Mouse (Mus musculus) heart, embryonic 14.5 days (tissue): ENCODE measurements around the gene Mst1. TPM values are rescaled to one million over a fixed set of nuclear protein-coding genes. Genes with fewer than 3 reads are reported as not detected.
A peak's percentile ranks its signal among the peaks of the same experiment; 100 is the strongest.

Experiments used
- ATAC-seq: fragments of 200-750 bp; cut with Nextera tagmentation; 2 replicates; pipeline ENCODE4 v1.8.0; 2017; ENCODE audit warnings: low read depth, moderate TSS enrichment; ENCODE audit not compliant: insufficient number of reproducible peaks, insufficient read depth, low FRiP score
- H3K27ac ChIP-seq, 2 experiments: fragments of 200-500 bp in 1 of 2; fragments of 300-500 bp in 1 of 2; sonication (generic) in 1 of 2; replicated peaks in 1 of 2; 2 replicates each; pipeline ENCODE4 v1.5.1; 2012 to 2014; ENCODE audit warnings: low read depth in 2 of 2, low read length in 2 of 2, control low read depth in 1 of 2, mild to moderate bottlenecking in 1 of 2, mixed read lengths in 1 of 2; ENCODE audit not compliant: control insufficient read depth in 1 of 2, insufficient read depth in 1 of 2
- H3K27me3 ChIP-seq: fragments of 300-500 bp; sonication (generic); 2 replicates; pipeline ENCODE4 v1.6.1; 2014; ENCODE audit warnings: mild to moderate bottlenecking, low read length, control low read depth; ENCODE audit not compliant: control insufficient read depth, insufficient read depth
- H3K36me3 ChIP-seq: fragments of 300-500 bp; sonication (generic); 2 replicates; pipeline ENCODE4 v1.6.1; 2014; ENCODE audit warnings: mild to moderate bottlenecking, control low read depth, low read length, mixed read lengths; ENCODE audit not compliant: control insufficient read depth, insufficient read depth
- H3K4me1 ChIP-seq, 2 experiments: fragments of 200-500 bp in 1 of 2; fragments of 300-500 bp in 1 of 2; sonication (generic) in 1 of 2; 2 replicates each; pipeline ENCODE4 v1.6.1; 2012 to 2014; ENCODE audit warnings: low read length in 2 of 2, control low read depth in 1 of 2, mixed read lengths in 1 of 2; ENCODE audit not compliant: control insufficient read depth in 2 of 2, insufficient read depth in 2 of 2
- H3K4me2 ChIP-seq: fragments of 300-500 bp; sonication (generic); 2 replicates; pipeline ENCODE4 v1.6.1; 2014; ENCODE audit warnings: mild to moderate bottlenecking, low read length
- H3K4me3 ChIP-seq, 2 experiments: fragments of 200-500 bp in 1 of 2; fragments of 300-500 bp in 1 of 2; sonication (generic) in 1 of 2; 2 replicates each; pipeline ENCODE4 v1.5.1; 2012 to 2014; ENCODE audit warnings: low read length in 2 of 2, mild to moderate bottlenecking in 2 of 2, control low read depth in 1 of 2, low read depth in 1 of 2, moderate library complexity in 1 of 2; ENCODE audit not compliant: control insufficient read depth in 1 of 2, insufficient read depth in 1 of 2
- H3K9ac ChIP-seq: fragments of 300-500 bp; sonication (generic); 2 replicates; pipeline ENCODE4 v1.6.1; 2014; ENCODE audit warnings: mild to moderate bottlenecking, low read length
- H3K9me3 ChIP-seq: fragments of 300-500 bp; sonication (generic); 2 replicates; pipeline ENCODE4 v1.6.1; 2016; ENCODE audit warnings: low read length, control low read depth; ENCODE audit not compliant: control insufficient read depth
- WGBS: fragments of 180-500 bp; shearing (Covaris S2); extraction: QIAGEN DNeasy Blood & Tissue Kit; methylation state at CpG from one replicate; pipeline ENCODE4 v1.1.7; 2014; 5-methylcytosine and 5-hydroxymethylcytosine counted together
- polyA plus RNA-seq: library from polyadenylated mRNA; unstranded; fragments of >200 nt; fragmentation: Nextera tagmentation; extraction: Ambion mirVana; gene quantifications from 2 replicates; pipeline ENCODE4 v1.2.1, GENCODE M21; 2014

Gene Mst1
- polyA plus RNA-seq, 1 experiment from 2014 or later: not detected

DNA sequence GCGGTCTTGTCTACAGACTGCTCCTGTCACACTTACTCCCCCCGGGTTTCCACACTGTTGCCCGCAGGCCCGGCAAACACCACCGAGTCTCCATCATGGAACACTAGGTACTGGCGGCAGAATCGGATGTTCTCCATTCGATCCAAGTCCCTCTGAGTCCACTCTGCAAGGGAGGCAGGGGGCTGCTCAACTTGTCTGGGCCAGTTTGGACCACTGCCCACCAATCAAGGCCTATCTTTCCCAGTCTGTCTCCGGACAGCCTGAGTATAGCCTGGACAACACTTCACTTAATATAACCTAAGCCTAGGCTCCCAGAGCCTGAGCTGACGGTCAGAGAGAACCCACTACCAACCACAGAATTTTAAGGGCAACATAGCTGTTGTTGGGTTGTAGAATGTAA, 13.3 kb downstream of the Mst1 start:
- no peak for ATAC-seq
- Histone ChIP-seq H3K27ac (peak overlapping the region in 1 of 2 experiments; percentile 56; a peak in 1 of 4 replicates), H3K9me3 (no peaks in the 10 kb centered on the region), H3K4me2 (peak overlapping the region; percentile 99), H3K9ac (peak overlapping the region; percentile 79), H3K4me1 (peaks cover 8 to 30% of the 10 kb centered on the region in 2 experiments), H3K27me3 (no peaks in the 10 kb centered on the region), H3K36me3 (peaks cover 44% of the 10 kb centered on the region), H3K4me3 (peak overlapping the region; percentile 59 to 78)
- WGBS: 58% methylated on average over 10 of the region's 10 CpGs

DNA sequence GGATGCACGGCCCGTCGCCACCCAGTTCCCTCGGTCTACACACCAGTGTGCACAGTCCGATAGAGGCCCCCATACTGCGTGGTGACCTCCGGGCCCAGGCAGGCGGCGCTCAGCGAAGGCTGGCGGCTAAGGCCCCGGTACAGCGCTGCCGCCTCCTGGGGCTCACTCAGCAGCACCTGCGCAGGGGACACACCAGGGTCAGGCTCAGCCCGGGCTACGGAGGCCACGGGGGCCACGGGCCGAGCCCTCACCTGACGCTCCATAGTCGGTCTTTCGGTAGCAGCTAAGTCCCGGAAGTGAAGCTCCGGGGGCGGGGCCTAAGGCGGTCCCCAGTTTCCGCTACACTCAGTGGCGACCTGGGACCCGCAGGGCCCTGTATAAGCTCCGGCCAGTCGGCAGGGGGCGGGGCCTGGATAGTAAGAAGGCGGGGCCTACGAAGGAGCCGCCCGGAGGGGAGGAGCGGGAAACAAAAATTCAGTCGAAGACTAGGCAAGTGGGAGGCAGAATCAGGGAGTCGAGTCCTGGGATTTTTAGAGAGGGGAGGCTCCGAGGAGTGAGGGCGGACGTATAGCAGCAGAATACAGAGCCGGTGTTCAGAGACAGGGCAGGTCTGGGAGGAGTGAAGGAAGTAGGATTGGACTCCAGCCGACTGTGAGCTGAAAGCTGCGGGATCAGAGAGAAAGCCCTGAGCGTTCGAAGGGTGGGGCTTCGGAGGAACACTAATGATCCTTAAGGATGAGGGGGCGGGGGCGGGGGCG, 14.1 kb downstream of the Mst1 start, which contains the start of gene Apeh:
Gene Apeh (minus strand): TSS at position 423 of the 758 bp plus-strand sequence.
- H3K4me2 ChIP-seq: peak within 1 kb of the TSS; percentile 99
- under 1% methylated on average over 52 of the region's 52 CpGs for WGBS
- peak; percentile 90 for ATAC-seq
- peak within 1 kb of the TSS; percentile 79 for H3K9ac ChIP-seq
- H3K9me3 ChIP-seq: no peaks in the 10 kb centered on the region
- peak within 1 kb of the TSS; percentile 56 to 58 for H3K27ac ChIP-seq
- no peaks in the 10 kb centered on the region for H3K27me3 ChIP-seq
- H3K4me3 ChIP-seq: peak within 1 kb of the TSS; percentile 59 to 78
- peaks cover 36% of the 10 kb centered on the region for H3K36me3 ChIP-seq
- H3K4me1 ChIP-seq: peaks cover 8 to 30% of the 10 kb centered on the region in 2 experiments

DNA sequence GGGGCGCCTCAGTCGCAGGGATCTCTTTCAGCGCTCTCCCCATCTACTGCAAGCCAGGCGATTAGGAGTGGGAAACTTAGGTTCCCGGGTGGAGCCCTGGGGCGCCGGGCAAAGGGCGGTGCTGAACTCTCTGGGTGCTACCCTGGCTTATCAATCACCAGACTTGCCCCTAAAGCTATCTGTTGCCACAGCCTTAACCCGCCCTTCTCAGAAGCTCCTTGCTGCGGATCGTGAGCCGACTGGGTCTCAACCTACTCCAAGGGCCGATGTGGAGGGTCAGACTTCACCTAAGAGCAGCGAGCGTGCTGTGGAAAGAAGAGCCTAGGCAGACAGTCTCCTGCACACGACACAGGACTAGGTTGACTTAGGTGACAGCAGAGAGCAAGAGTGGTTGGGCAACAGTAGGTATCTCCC, 14.8 kb downstream of the Mst1 start:
- Histone ChIP-seq H3K9ac (peak overlapping the region; percentile 79), H3K27ac (peak overlapping the region in 1 of 2 experiments; percentile 56; a peak in 2 of 4 replicates), H3K9me3 (no peaks in the 10 kb centered on the region), H3K27me3 (no peaks in the 10 kb centered on the region), H3K36me3 (peaks cover 30% of the 10 kb centered on the region), H3K4me3 (peak overlapping the region; percentile 59 to 78), H3K4me1 (peaks cover 8 to 30% of the 10 kb centered on the region in 2 experiments), H3K4me2 (peak overlapping the region; percentile 99)
- WGBS: 0% methylated on average over 16 of the region's 16 CpGs
- 0 out of 2 replicates have a peak, but pooled peaks have one; percentile 0 for ATAC-seq

DNA sequence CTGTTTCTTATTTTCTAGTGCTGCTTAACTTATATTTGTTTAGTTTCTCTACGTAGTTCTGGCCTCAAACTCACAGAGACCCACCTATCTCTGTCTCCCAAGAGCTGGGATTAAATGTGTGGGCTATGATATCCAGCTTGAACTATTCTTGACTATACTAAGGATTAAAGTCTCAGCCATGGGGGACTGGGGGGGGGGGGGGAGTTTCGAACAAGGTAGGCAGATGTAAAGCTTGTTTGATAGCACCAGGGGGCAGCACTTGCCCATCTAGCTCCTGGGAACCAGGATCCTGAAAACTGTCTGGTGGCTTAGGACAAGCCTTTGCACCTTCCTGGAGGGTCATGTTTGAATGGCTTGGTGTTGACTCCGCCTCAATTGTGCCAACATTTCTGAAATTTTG, 15.3 kb downstream of the Mst1 start:
- Histone ChIP-seq H3K9me3 (no peaks in the 10 kb centered on the region), H3K4me2 (peak overlapping the region; percentile 99), H3K36me3 (peaks cover 24% of the 10 kb centered on the region), H3K4me1 (peaks cover 8 to 30% of the 10 kb centered on the region in 2 experiments), H3K27ac (peak overlapping the region in 1 of 2 experiments; percentile 66; a peak in 3 of 4 replicates), H3K9ac (peak overlapping the region; percentile 79), H3K27me3 (no peaks in the 10 kb centered on the region), H3K4me3 (peak overlapping the region; percentile 59 to 78; a peak in 3 of 4 replicates)
- ATAC-seq: no peak
- WGBS: 9% methylated on average over 3 of the region's 3 CpGs

DNA sequence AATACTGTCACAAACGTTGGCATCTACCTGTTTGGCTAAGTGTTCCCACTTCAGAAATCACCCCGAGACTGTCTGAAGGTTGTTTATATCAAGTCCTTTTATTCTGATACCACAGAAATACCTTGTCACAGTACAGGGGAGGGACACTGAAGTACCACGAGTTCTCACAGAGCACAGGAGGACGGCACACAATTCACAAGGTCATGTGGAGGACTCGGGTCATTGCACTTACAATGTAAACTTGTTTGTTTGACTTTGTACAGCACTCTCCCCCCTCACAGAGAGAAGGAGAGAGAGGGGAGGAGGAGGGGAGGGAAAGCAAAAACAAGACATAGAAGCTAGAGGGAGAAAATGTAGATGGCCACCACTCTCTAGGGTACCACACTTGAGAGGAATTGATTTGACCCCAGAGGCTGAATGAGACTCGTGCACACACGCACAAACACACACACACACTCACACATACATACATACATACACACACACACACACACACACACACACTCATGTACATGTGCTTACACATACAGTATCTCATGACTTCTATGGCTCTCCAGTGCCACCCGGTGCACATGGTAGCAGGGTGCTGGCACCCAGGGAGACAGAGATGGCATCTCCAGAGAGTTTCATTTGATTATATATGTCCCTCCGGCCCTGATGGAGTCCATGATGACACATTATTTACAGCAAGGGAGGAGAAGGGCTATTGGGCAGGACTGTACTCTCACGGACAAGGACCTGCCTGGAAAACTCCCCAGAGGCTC, 15.9 kb downstream of the Mst1 start:
- Histone ChIP-seq H3K36me3 (peaks cover 18% of the 10 kb centered on the region), H3K27me3 (no peaks in the 10 kb centered on the region), H3K4me2 (peak overlapping the region; percentile 99), H3K27ac (peak overlapping the region; percentile 58 to 66), H3K9me3 (no peaks in the 10 kb centered on the region), H3K4me3 (no peak overlapping the region), H3K9ac (peak overlapping the region; percentile 16; the same call in 1 of the 2 replicates), H3K4me1 (peaks cover 8 to 30% of the 10 kb centered on the region in 2 experiments)
- WGBS: 58% methylated on average over 10 of the region's 10 CpGs
- ATAC-seq: no peak

DNA sequence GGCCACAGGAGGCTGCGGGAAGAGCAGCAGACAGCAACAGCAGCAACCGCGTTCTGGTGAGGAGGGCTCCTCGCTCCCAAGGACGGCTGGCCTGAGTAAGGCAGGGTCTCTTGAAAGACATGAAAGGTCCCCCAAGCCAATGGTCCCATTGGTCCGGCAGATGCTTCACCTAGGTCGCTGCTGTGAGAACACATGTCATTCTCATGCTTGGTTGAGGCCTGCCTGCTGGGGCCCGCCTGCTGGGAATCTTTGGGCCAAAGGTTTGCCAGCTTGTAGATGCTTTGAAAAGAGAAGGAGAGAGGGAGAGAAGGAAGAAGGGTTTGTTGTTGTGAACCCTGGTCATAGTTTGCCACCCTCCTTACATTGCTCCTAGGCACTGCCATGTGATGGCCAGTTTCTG, 19.4 kb downstream of the Mst1 start:
- H3K4me1 ChIP-seq: peaks cover 11 to 24% of the 10 kb centered on the region in 2 experiments
- ATAC-seq: no peak
- no peaks in the 10 kb centered on the region for H3K27me3 ChIP-seq
- no peak overlapping the region for H3K27ac ChIP-seq
- no peak overlapping the region for H3K4me2 ChIP-seq
- H3K4me3 ChIP-seq: no peak overlapping the region
- no peak overlapping the region for H3K9ac ChIP-seq
- no peaks in the 10 kb centered on the region for H3K9me3 ChIP-seq
- 82% methylated on average over 8 of the region's 8 CpGs for WGBS
- no peaks in the 10 kb centered on the region for H3K36me3 ChIP-seq

DNA sequence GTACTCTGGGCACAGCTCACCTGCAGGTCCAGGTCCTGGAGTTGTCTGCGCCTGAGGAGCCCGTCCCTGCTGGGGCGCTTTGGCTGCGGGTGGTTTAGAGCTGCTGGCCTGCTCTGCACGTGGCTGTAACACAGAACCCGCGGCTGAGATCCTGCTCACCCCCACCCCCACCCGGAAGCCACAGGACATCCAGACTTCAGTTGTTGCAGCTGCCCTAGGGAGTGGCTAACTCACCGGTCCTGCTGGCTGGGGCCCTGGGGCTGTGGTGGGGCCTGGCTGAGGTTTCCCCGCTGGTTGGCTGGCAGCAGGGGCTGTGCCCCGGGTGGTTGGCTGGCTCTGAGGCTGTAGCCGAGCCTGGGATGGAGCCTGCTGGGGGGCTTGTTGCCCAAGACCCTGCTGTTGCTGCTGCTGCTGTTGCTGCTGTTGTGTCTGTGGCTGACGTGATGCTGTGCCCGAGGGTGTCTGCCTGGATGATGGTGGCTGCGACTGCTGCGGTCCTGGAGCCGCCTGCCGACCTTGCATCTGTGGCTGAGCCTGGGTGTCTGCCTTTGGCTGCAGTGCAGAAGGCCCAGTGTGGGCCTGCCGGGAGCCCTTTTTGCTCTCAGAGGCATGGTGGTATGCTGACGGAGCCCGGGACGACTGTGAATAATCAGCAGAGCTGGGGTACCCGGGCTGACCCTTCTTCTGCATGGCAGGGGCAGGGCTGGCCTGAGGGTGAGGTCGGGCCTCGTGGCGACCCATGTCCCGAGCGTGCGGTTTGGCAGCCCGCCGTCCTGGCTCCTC, 24.7 kb downstream of the Mst1 start:
- H3K4me1 ChIP-seq: peaks cover 7 to 12% of the 10 kb centered on the region in 2 experiments; a peak in 3 of 4 replicates
- no peaks in the 10 kb centered on the region for H3K36me3 ChIP-seq
- H3K27ac ChIP-seq: no peak overlapping the region
- peak overlapping the region; percentile 10; the same call in 1 of the 2 replicates for H3K9ac ChIP-seq
- no peaks in the 10 kb centered on the region for H3K27me3 ChIP-seq
- no peak overlapping the region for H3K4me3 ChIP-seq
- no peak for ATAC-seq
- no peaks in the 10 kb centered on the region for H3K9me3 ChIP-seq
- 44% methylated on average over 31 of the region's 31 CpGs for WGBS
- peak overlapping the region; percentile 34 for H3K4me2 ChIP-seq
